Mouse (Mus musculus) thymus, adult 18-20 months (tissue): Measurements from ENCODE around the gene Olfr659.

Experiments used
- DNase-seq, 2 experiments: peaks; one replicate each; pipeline ENCODE4 v3.0.0; 2022; ENCODE audit warnings: mixed read lengths in 2 of 2

Gene Olfr659

GRCm38 (mm10) chr7:104666453-104666852 is at the start of gene Olfr659:
Gene Olfr659, plus strand, starts transcription at chr7:104666753.
- DNase-seq, result no peak

GRCm38 (mm10) chr7:104624494-104624893 is 42.1 kb upstream of the Olfr659 start, which contains the start of gene Olfr657:
Gene Olfr657, plus strand, starts transcription at chr7:104624794.
- no peak for DNase-seq

- DNase-seq, result no peak
Observed at GRCm38 (mm10) chr7:104646841-104647482, 19.6 kb upstream of the Olfr659 start, which contains the start of gene Olfr658. Gene Olfr658, minus strand, starts transcription at chr7:104647305.

GRCm38 (mm10) chr7:104686201-104686600 is 19.6 kb downstream of the Olfr659 start, which contains the start of gene Olfr661:
Gene Olfr661, plus strand, starts transcription at chr7:104686501.
- no peak for DNase-seq
